Mouse (Mus musculus) megakaryocyte, embryonic 14.5 days (primary cell): ENCODE results near the gene Nacc1.

Experiments
- FLI1 ChIP-seq: IDR thresholded peaks from 2 replicates; pipeline ENCODE4 v1.6.1; 2012; ENCODE audit warnings: low read length, inconsistent platforms, mixed read lengths
- GATA1 ChIP-seq: IDR thresholded peaks from 3 replicates; pipeline ENCODE4 v1.6.1; 2012; ENCODE audit warnings: mixed read lengths, low read length, inconsistent platforms, borderline replicate concordance

DNA sequence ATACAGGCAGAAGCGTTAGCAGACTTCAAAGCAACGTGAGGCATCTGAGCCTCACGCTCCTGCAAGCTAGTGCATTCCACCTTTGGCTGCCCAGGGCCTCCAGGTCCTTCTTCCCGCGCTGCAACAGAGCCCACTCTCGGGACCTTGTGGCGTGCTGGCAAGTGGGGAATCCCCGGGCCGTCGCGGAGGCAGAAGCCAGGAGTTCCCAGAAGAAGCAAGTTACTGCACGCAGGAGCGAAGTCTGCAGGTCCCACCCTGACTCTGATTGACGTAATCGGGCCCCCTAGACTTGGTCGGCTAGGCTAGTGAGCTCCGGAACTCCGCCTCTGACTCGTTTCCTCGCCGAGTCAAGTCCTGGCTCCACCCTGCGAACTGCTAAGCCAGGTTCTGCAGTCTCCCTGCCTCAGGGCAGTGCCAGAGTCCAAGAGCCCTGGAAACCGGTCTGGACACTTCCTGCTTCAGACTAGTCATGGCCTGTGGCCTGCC is 31.0 kb downstream of the Nacc1 start:
- no peak for TF ChIP-seq GATA1
- TF ChIP-seq FLI1: no peak
